Mouse (Mus musculus): ENCODE measurements at regions not wholly inside any gene's neighbourhood (a gene's known extent, or its start where the extent isn't known, plus 50 kb on each side); places are given as distances from the start of the nearest gene placed in this dataset.

DNA sequence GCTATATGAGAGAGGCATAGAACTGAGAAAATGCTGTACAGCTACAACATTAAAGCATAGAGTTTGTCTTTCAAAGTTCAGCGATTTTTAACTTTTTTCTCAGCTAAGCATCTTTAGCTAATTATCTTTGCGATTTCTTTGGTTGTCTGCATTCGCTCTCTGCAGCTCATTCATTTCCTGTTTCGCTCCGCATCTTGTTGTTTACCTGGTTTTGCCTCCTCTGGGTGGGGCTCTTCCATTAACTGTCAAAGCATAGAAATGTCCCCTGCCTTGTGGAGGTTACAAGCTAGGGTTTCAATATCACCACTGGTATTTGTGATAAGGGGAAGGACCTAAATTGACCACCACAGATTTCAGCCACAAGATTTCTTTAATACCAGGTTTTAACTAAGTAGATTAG, 115.5 kb upstream of the Atp1b1 start:
- no peak for TF ChIP-seq CTCF (IDR thresholded peaks at IDR 0.05; ENCODE audit: extremely low read depth, insufficient read depth, low read length)
- no peak for TF ChIP-seq POLR2A (IDR thresholded peaks at IDR 0.05; ENCODE audit: extremely low read depth, insufficient read depth, low read length)

Measured in cortical plate, adult 2 months (tissue).